Comparison of ENCODE assay signal across 8 mouse cellular contexts in genomic region chr10:41980772-41981383, GRCm38 (mm10). TPM values are rescaled to one million over a fixed set of nuclear protein-coding genes. Genes with fewer than 3 reads are reported as not detected.
DNase-seq lines count a peak whose midpoint lies in the region; ATAC-seq and TF ChIP-seq lines count a peak whose summit lies in the region.

No protein-coding gene starts in this region.

- no peak for TF ChIP-seq POLR2A in CH12.LX (IDR thresholded peaks at IDR 0.05; ENCODE audit: low read depth, low read length)
- TF ChIP-seq POLR2A in olfactory bulb, adult 2 months (IDR thresholded peaks at IDR 0.05; ENCODE audit: insufficient read depth, low read depth, low read length), result no peak

- in situ Hi-C loops in CH12.LX (cut with MboI; ENCODE audit: low pct_ligation_motif_present, low pct_unique_long_range_greater_than_20kb, low sequenced_read_pairs), result no loop called here

- H3K4me2 ChIP-seq in CH12.LX (ENCODE audit: insufficient read depth, low read depth, poor library complexity, severe bottlenecking), result no peak overlapping the region
- peak overlapping the region; percentile 26; the same call in 1 of the 2 replicates for H3K4me2 ChIP-seq in lung, embryonic 14.5 days

- H3K9ac ChIP-seq in CH12.LX (ENCODE audit: insufficient read depth, low read depth), result no peak overlapping the region
- no peak overlapping the region for H3K9ac ChIP-seq in lung, embryonic 14.5 days

- no peaks in the 10 kb centered on the region for H3K27me3 ChIP-seq in CH12.LX (replicated peaks)
- no peaks in the 10 kb centered on the region for H3K27me3 ChIP-seq in lung, embryonic 14.5 days (ENCODE audit: insufficient read depth, low read length)

- ATAC-seq in lung, embryonic 14.5 days (ENCODE audit: insufficient read depth), result peak; percentile 83

- peaks cover 4 to 52% of the 10 kb centered on the region in 2 experiments; a peak in 3 of 4 replicates for H3K4me1 ChIP-seq in CH12.LX (ENCODE audit: control insufficient read depth in 1 of 2, insufficient read depth in 2 of 2)
- H3K4me1 ChIP-seq in lung, embryonic 14.5 days (ENCODE audit: insufficient read depth), result no peaks in the 10 kb centered on the region
- no peaks in the 10 kb centered on the region for H3K4me1 ChIP-seq in olfactory bulb, adult 2 months (ENCODE audit: control insufficient read depth, insufficient read depth, low read length)

- DNase-seq in CH12.LX (ENCODE audit: extremely low read depth), result peak; percentile 72
- peak; percentile 92 for DNase-seq in brain, adult 2 months (ENCODE audit: low read depth, low spot score)
- peak; percentile 54 for DNase-seq in fibroblast of lung, adult 2 months (ENCODE audit: low read depth)
- DNase-seq in heart, postnatal 4 days, result peak; percentile 78
- DNase-seq in layer of hippocampus, adult 11-12 months (ENCODE audit: low spot score), result peak; percentile 71
- peak; percentile 88 for DNase-seq in lung, embryonic 14.5 days
- peak; percentile 72 for DNase-seq in thymus, postnatal 0 days (ENCODE audit: low spot score)

- TF ChIP-seq RAD21 in CH12.LX (IDR thresholded peaks at IDR 0.05; ENCODE audit: low read depth, low read length), result peak; percentile 94

- no peak overlapping the region for H3K27ac ChIP-seq in CH12.LX (ENCODE audit: insufficient read depth, low read depth)
- no peak overlapping the region for H3K27ac ChIP-seq in lung, embryonic 14.5 days (ENCODE audit: low read depth)
- H3K27ac ChIP-seq in olfactory bulb, adult 2 months (ENCODE audit: insufficient read depth, low read depth, low read length), result no peak overlapping the region

- H3K79me2 ChIP-seq in CH12.LX (replicated peaks; ENCODE audit: control insufficient read depth, extremely low read depth, insufficient read depth, poor library complexity, severe bottlenecking), result no peaks in the 10 kb centered on the region

- TF ChIP-seq CTCF in CH12.LX (conservative IDR thresholded peaks at IDR 0.05 in 1 of 2, IDR thresholded peaks at IDR 0.05 in 1 of 2; ENCODE audit: low read depth in 2 of 2, low read length in 2 of 2), result peak; percentile 47 to 87
- TF ChIP-seq CTCF in lung, embryonic 14.5 days (IDR thresholded peaks at IDR 0.05; ENCODE audit: low read depth), result peak; percentile 69
- TF ChIP-seq CTCF in olfactory bulb, adult 2 months (IDR thresholded peaks at IDR 0.05; ENCODE audit: insufficient read depth, low read depth, low read length), result peak; percentile 28; the same call in 1 of the 2 replicates

- TF ChIP-seq EP300 in CH12.LX (IDR thresholded peaks at IDR 0.05; ENCODE audit: low read length), result no peak

- peaks cover 13% of the 10 kb centered on the region for H3K9me3 ChIP-seq in CH12.LX (replicated peaks; ENCODE audit: low read length)
- no peaks in the 10 kb centered on the region for H3K9me3 ChIP-seq in lung, embryonic 14.5 days (ENCODE audit: low read depth, low read length)

- H3K4me3 ChIP-seq in CH12.LX (replicated peaks in 1 of 3; ENCODE audit: low read depth in 2 of 3, low read length in 2 of 3, poor library complexity in 1 of 3), result no peak overlapping the region
- no peak overlapping the region for H3K4me3 ChIP-seq in lung, embryonic 14.5 days (ENCODE audit: low read depth, low read length)
- H3K4me3 ChIP-seq in olfactory bulb, adult 2 months (ENCODE audit: insufficient read depth, low read depth, low read length), result no peak overlapping the region

- dilution Hi-C loops in CH12.LX (cut with MboI; ENCODE audit: extremely low pct_ligation_motif_present, extremely low pct_unique_long_range_greater_than_20kb, low sequenced_read_pairs), result no loop called here

- H3K36me3 ChIP-seq in CH12.LX (replicated peaks in 1 of 2; ENCODE audit: control insufficient read depth in 1 of 2, insufficient read depth in 1 of 2, low read length in 1 of 2), result no peaks in the 10 kb centered on the region
- H3K36me3 ChIP-seq in lung, embryonic 14.5 days (ENCODE audit: insufficient read depth), result no peaks in the 10 kb centered on the region

- 21% methylated on average over 6 of the region's 6 CpGs for WGBS in lung, embryonic 14.5 days
- 23% methylated on average over 6 of the region's 6 CpGs for WGBS in olfactory bulb, adult 2 months

TF ChIP-seq in CH12.LX, 34 proteins besides CTCF, POLR2A, EP300 and RAD21:
- TF ChIP-seq TBP (conservative IDR thresholded peaks at IDR 0.05; ENCODE audit: low read depth, low read length) (no peak), MAFK (IDR thresholded peaks at IDR 0.05; ENCODE audit: insufficient replicate concordance, low read length) (no peak), ZC3H11A (IDR thresholded peaks at IDR 0.05; ENCODE audit: low read depth, low read length) (peak; percentile 63), CHD2 (IDR thresholded peaks at IDR 0.05; ENCODE audit: low read length) (no peak), USF1 (IDR thresholded peaks at IDR 0.05; ENCODE audit: low read depth, low read length) (peak; percentile 55), BHLHE40 (IDR thresholded peaks at IDR 0.05; ENCODE audit: low read depth, low read length) (peak; percentile 70), SMC3 (IDR thresholded peaks at IDR 0.05; ENCODE audit: low read depth, low read length) (peak; percentile 90), HCFC1 (IDR thresholded peaks at IDR 0.05; ENCODE audit: low read depth, low read length) (no peak), JUND (conservative IDR thresholded peaks at IDR 0.05; ENCODE audit: low read depth, low read length) (no peak), CHD1 (IDR thresholded peaks at IDR 0.05; ENCODE audit: low read depth, low read length) (no peak), USF2 (conservative IDR thresholded peaks at IDR 0.05; ENCODE audit: low read depth, low read length) (peak; percentile 53)
TF ChIP-seq in CH12.LX: peak in this region for 5.

RNA-seq across cellular contexts. Expression of gene Armc2, which starts 37.4 kb away (rescaled TPM):
- 0.34 and 0.71 TPM in 2 replicates for total RNA-seq in CH12.LX (2012; rRNA removed)
- 0.66 and 0.90 TPM in 2 replicates for total RNA-seq in CH12.LX (2014; rRNA removed)
- polyA plus RNA-seq in CH12.LX (2012; ENCODE audit: insufficient read length, low read depth), result 0.79 and 0.99 TPM in 2 replicates
- 1 to 10 TPM; 1.2 to 1.6 TPM for total RNA-seq in heart, postnatal 4 days (2021)
- 1.6 and 2.6 TPM in 2 replicates for polyA plus RNA-seq in lung, embryonic 14.5 days (2014; fragmentation: Nextera tagmentation; extraction: Ambion mirVana)
- not detected in 2 replicates for polyA plus RNA-seq in olfactory bulb, adult 2 months (2012; ENCODE audit: insufficient read depth, insufficient read length, low replicate concordance, missing spikeins)
- 0.25 and 0.45 TPM in 2 replicates for polyA plus RNA-seq in thymus, postnatal 0 days (2015; fragmentation: Nextera tagmentation; extraction: Ambion mirVana)
